Mouse (Mus musculus): Measurements from ENCODE around the gene Lamb2.

DNA sequence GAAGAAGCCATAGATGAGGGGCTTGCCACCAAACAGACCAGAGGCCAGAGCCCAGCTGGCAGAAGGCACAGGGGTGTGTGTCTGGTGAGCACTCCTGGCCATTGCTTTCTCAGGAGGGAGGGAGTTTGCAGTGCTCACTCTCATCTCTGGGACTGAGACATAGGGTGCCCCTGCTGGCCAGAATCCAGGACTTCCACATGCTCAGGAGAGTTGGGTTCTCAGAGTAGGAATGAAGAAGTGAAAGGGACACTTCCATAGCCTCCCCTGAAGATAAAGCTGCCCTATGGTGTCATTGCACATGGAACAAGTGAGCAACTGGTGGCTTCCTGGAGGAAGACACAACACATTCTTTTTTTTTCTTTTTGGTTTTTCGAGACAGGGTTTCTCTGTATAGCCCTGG lies 5.0 kb upstream of the Lamb2 start:
- TF ChIP-seq CTCF (IDR thresholded peaks at IDR 0.05; ENCODE audit: low read depth) (peak; percentile 31; the same call in 1 of the 2 replicates), EP300 (optimal IDR thresholded peaks at IDR 0.05) (no peak)

All from stomach, postnatal 0 days (tissue).